Mouse (Mus musculus): ENCODE measurements around the gene Tmem177.

DNA sequence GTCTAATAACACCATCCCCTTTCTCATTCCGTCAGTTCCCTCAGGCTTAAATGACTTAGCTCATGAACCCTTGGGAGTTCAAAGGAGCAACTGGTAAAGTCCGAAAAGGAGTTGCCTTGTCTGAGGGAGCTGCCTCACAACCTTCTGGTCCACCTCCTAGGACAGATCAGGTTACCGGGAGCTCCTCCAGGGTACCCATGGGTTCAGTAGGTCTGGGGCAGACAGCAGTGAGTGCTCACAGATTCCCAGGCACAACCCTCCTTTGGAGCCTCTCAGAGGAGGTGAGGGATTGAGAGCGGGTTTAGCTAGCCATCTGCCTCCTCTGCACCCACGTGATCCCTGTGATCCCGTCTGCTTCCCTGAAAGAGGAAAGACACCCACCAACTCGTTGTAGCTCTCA, 23.9 kb upstream of the Tmem177 start:
- TF ChIP-seq CTCF (IDR thresholded peaks at IDR 0.05; ENCODE audit: low read depth) (no peak), EP300 (IDR thresholded peaks at IDR 0.05; ENCODE audit: low read depth) (no peak)
